Mouse (Mus musculus) natural killer cell, adult 2 months (primary cell): ENCODE measurements around the gene 1700020L24Rik.

Experiments
- DNase-seq, 2 experiments: peaks; one replicate each; pipeline ENCODE4 v3.0.0; 2022; ENCODE audit warnings: low spot score in 2 of 2

Gene 1700020L24Rik

DNA sequence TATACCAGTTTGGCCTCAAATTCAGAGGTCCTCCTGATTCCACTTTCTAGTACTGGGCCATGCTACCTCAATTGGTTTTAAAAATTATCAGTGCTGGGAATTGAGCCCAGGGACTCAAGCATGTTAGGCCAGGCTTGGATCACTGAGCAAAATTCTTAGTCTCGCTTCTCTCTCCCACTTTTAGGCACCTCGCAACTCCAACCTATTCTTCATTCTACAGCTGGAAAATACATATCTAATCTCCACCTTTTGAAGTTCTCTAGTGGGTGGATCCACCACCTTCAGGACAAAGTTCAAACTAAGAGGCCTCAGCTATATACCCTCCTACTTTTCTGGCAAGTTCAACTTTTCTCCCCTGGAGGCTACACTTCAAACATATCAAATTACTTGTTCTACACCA, 34.3 kb downstream of the 1700020L24Rik start:
- no peak for DNase-seq

DNA sequence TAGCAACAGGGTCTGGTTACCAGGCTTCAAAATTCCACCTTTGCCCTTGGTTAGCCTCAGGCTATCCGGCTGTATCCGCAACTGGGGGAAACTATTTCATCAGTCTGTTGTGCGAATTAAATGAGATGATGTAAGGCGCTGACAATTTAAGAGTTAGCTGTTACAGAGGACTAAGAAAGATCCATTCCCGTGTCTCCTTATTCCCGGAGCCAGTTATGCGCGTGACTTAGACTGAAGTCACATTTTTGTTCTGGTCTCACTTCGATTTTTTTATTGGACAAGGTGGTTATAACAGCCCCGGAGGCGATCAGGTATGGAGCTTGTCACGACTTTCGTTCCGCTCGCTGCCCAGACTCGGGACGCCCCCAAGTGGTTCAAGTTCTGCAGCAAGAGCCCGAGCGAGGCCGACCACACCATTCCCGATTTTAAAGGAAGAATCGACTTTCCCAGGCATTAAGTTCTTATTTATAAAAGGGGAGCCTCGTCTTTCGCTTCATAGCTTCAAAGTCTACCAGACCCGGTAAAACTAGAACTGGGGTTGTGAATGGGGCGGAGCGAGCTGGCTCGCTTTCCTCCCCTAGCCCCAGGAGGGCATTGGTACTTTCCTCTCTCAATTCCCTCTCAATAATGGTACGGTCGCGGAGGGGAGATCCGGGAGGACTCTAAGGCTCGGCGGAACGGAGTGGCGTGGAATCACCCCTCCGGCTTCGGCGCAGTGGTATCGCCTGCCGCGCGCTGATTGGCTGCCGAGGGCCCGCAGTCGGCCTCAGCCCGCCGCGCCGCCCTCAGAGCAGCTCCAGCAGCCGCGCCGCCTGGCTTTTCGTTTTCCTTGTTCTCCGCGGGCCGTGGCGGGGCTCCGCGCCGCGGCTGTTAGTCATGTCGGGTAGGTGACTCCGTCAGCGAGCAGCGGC, 35.1 kb downstream of the 1700020L24Rik start, which contains the start of gene Taf15:
Taf15 (plus strand) TSS at position 763 of the 911 bp plus-strand sequence.
- peak; percentile 96 to 98 for DNase-seq

DNA sequence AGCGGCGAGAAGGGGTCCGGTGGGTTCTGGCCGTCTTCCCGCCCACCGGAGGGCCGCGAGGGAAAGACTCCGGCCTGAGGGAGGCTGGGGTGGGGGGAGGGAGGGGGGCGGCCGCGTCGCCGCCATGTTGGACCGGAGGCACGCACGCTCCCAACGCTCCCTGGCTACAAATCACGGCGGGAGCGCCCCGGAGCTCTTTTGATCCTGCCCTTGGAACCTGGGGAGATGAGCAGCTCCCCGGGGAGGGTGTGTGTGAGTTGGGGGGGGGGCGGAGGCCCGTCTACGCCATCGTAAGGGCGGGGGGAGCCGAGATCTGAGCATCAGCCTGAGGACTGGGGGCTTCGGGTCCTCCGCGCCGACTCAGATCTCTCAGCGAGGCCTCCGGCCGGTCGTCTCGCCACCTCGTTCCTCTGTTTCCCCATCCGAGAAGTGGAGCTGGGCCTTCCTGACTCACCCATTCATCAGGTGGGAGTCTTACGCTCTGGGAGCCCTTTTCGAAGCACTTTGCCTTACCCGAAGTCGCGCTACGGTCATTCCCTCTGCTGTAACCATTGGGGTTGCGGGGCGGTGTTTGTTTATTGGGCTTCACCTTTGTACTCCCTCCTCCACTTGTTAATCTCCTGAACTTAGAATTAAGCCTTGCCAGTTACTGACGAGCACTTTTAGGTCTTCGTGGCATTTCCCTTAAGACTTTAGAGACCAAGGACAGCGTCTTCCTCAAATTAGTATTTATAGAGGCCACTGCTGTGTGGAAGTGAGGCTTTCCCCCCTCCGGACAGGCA, 35.9 kb downstream of the 1700020L24Rik start:
- DNase-seq, result peak in 1 of 2 experiments; percentile 15
